Mouse (Mus musculus) spleen, adult 2 months (tissue): ENCODE measurements around the gene Kcnt1. TPM values are rescaled to one million over a fixed set of nuclear protein-coding genes. Genes with fewer than 3 reads are reported as not detected.

ENCODE experiments used
- DNase-seq, 2 experiments: peaks; one replicate each; pipeline versions ENCODE4 v3.0.0 to v3.0.0-alpha.2; 2012 to 2021; ENCODE audit warnings: low spot score in 2 of 2, low read depth in 1 of 2
- H3K27ac ChIP-seq: fragments of 200-500 bp; 2 replicates; pipeline ENCODE4 v1.5.1; 2012; ENCODE audit warnings: low read length, inconsistent platforms; ENCODE audit not compliant: insufficient read depth
- H3K27me3 ChIP-seq: fragments of 200-500 bp; 2 replicates; pipeline ENCODE4 v1.6.1; 2012; ENCODE audit warnings: mild to moderate bottlenecking, moderate library complexity, low read length, inconsistent platforms; ENCODE audit not compliant: control insufficient read depth, insufficient read depth
- H3K36me3 ChIP-seq: fragments of 200-500 bp; 2 replicates; pipeline ENCODE4 v1.6.1; 2012; ENCODE audit warnings: mild to moderate bottlenecking, low read length, inconsistent platforms; ENCODE audit not compliant: control insufficient read depth, insufficient read depth
- H3K4me1 ChIP-seq: fragments of 200-500 bp; 2 replicates; pipeline ENCODE4 v1.6.1; 2011; ENCODE audit warnings: inconsistent platforms; ENCODE audit not compliant: control insufficient read depth, insufficient read depth, insufficient read length
- H3K4me3 ChIP-seq: fragments of 200-500 bp; 2 replicates; pipeline ENCODE4 v1.5.1; 2011; ENCODE audit warnings: mild to moderate bottlenecking, inconsistent platforms; ENCODE audit not compliant: insufficient read depth, insufficient read length; ENCODE audit errors: extremely low read depth
- CTCF ChIP-seq: fragments of 200-500 bp; IDR thresholded peaks from 2 replicates; pipeline ENCODE4 v1.5.1; 2011; ENCODE audit warnings: mild to moderate bottlenecking, inconsistent platforms; ENCODE audit not compliant: insufficient read depth, insufficient read length, insufficient replicate concordance; ENCODE audit errors: extremely low read depth
- POLR2A ChIP-seq: fragments of 200-500 bp; IDR thresholded peaks from 2 replicates; pipeline ENCODE4 v1.6.1; 2011; ENCODE audit warnings: low read depth, low read length, inconsistent platforms
- WGBS: fragments of 180-500 bp; shearing (Covaris S2); methylation state at CpG from one replicate; pipeline ENCODE4 v1.1.7; 2018; 5-methylcytosine and 5-hydroxymethylcytosine counted together
- polyA plus RNA-seq: library from polyadenylated mRNA; depleted of rRNA; stranded (reverse); fragments of >200 nt; gene quantifications from 2 replicates; pipeline ENCODE4 v1.2.3, GENCODE M21; 2012

Kcnt1 gene
- polyA plus RNA-seq, 1 experiment = 0.40 TPM

GRCm38 (mm10) chr2:25842161-25842560 lies 21.4 kb upstream of the Kcnt1 start:
- TF ChIP-seq POLR2A (no peak), CTCF (no peak)
- H3K4me3 ChIP-seq = no peak overlapping the region
- DNase-seq = no peak
- H3K27ac ChIP-seq = no peak overlapping the region
- no peaks in the 10 kb centered on the region for H3K27me3 ChIP-seq
- WGBS = 68% methylated on average over 4 of the region's 4 CpGs
- H3K36me3 ChIP-seq = no peaks in the 10 kb centered on the region
- no peaks in the 10 kb centered on the region for H3K4me1 ChIP-seq

DNA sequence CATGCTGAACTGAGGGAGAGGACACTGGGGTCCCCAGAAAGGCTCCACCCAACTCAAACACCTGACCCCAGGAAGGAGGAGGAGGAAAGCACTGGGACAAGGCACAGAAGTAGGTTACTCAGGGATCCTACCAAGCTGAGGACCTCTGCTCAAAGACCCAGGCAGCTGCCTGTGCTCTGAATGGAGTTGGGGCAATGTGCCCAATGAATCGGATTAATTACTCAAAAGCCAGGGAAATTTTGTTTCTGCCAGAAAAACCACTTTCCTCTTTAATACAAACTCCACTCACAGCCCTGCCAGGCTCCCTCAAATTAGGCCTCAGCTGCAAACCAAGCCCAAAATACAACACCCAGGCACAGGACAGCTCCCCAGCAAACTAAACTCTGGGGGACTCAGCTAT lies 20.8 kb upstream of the Kcnt1 start:
- 84% methylated on average over 1 of the region's 1 CpGs for WGBS
- DNase-seq = no peak
- H3K27me3 ChIP-seq = no peaks in the 10 kb centered on the region
- H3K36me3 ChIP-seq = no peaks in the 10 kb centered on the region
- H3K27ac ChIP-seq = no peak overlapping the region
- no peaks in the 10 kb centered on the region for H3K4me1 ChIP-seq
- TF ChIP-seq POLR2A (no peak), CTCF (no peak)
- H3K4me3 ChIP-seq = no peak overlapping the region

DNA sequence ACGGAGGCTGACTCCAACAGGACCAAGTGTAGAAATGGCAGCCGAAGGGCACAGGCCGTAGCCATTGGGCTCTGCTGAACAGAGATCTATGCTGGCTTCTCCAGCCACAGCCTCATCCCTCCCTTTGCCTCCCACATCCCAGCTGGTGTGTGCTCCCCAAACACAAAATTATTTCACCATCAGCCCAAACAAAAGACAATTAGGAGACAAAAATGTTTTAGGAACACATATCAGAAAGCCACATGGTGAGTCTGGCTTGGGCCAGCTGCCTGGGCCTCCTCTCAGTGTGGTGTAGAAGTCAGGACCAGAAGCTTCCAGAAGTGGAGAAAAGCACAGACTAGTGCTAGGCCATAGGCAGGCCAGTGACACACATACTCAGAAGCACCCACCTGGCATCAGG lies 19.4 kb upstream of the Kcnt1 start:
- H3K27ac ChIP-seq = no peak overlapping the region
- TF ChIP-seq CTCF (no peak), POLR2A (no peak)
- no peaks in the 10 kb centered on the region for H3K27me3 ChIP-seq
- H3K4me3 ChIP-seq = no peak overlapping the region
- H3K4me1 ChIP-seq = no peaks in the 10 kb centered on the region
- DNase-seq = no peak
- no peaks in the 10 kb centered on the region for H3K36me3 ChIP-seq
- WGBS = 90% methylated on average over 3 of the region's 3 CpGs

DNA sequence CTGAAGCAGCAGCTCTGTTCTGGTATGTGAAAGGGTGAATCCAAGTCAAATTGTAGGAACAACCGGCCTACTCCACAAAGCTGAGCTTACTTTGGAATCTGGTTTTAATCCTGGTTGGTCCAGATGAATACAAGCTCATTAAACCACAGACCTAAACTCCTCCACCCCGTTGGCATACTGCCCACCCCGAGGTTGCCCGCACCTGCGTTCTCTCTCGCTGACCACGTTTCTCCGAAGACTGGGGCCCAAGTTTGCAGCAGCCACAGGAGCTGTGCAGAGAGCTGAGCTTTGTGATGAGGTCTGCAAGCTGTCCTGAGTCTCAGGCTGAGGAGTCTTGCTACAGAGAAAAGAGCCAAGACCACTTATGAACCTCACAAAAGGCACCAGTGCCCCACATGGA lies 17.0 kb upstream of the Kcnt1 start:
- no peak overlapping the region for H3K4me3 ChIP-seq
- no peaks in the 10 kb centered on the region for H3K36me3 ChIP-seq
- TF ChIP-seq CTCF (no peak), POLR2A (no peak)
- DNase-seq = no peak
- no peaks in the 10 kb centered on the region for H3K27me3 ChIP-seq
- no peaks in the 10 kb centered on the region for H3K4me1 ChIP-seq
- 30% methylated on average over 8 of the region's 8 CpGs for WGBS
- no peak overlapping the region for H3K27ac ChIP-seq

- DNase-seq = no peak
- no peak within 1 kb of the TSS for H3K27ac ChIP-seq
- no peak within 1 kb of the TSS for H3K4me3 ChIP-seq
- WGBS = 85% methylated on average over 15 of the region's 16 CpGs
- no peaks in the 10 kb centered on the region for H3K36me3 ChIP-seq
- no peaks in the 10 kb centered on the region for H3K4me1 ChIP-seq
- no peaks in the 10 kb centered on the region for H3K27me3 ChIP-seq
- TF ChIP-seq POLR2A (no peak), CTCF (no peak)
These were observed 16.3 kb upstream of the Kcnt1 start, which contains the start of gene Sohlh1 for GRCm38 (mm10) chr2:25847226-25847625. TSS of gene Sohlh1 (minus strand) at chr2:25847248.

DNA sequence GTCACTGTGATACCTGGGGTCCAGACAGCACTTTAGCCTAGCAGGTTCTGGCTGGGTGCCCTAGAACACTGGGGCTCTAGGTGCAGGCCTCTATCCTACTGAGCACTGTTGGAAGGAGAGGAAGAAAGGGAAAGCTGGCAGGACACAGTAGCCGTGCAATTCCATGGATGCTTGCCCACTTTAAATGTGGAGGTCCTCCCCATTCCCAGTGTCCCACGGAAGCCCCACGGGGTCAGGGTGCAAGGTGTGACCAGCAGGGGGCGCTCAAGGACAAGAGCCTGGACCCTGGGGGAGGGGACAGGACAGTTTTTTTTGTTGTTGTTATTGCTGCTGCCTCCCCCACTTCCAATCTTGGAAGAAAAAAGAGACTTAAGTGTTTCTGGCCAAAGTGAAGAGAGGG lies 13.2 kb upstream of the Kcnt1 start:
- Histone ChIP-seq H3K4me1 (peaks cover 3% of the 10 kb centered on the region; the same call in 1 of the 2 replicates), H3K36me3 (no peaks in the 10 kb centered on the region), H3K27me3 (no peaks in the 10 kb centered on the region), H3K4me3 (no peak overlapping the region), H3K27ac (no peak overlapping the region)
- DNase-seq = peak in 1 of 2 experiments; percentile 45
- 15% methylated on average over 4 of the region's 4 CpGs for WGBS
- TF ChIP-seq CTCF (peak; percentile 83), POLR2A (no peak)

DNA sequence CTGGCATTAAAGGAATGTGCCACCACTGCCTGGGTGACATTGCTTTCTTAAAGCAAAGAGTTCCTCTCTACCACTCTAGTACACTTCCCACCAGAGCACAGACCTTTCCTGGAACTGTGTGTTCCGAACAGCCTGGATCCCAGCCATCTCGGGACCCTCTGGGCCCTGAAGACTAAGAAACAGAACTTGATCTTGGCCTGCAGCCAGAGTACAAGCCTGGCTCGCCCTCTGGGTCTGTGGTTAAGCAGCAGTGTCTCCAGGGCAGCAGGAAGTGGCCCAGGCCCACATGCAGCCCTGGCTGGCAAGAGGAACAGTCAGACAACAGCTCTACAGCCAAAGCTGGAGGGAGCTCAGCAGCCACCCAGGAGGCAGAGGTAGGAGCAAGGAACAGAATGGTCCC lies 10.9 kb upstream of the Kcnt1 start:
- peak in 1 of 2 experiments; percentile 13 for DNase-seq
- Histone ChIP-seq H3K27me3 (no peaks in the 10 kb centered on the region), H3K4me1 (peaks cover 3% of the 10 kb centered on the region; the same call in 1 of the 2 replicates), H3K4me3 (no peak overlapping the region), H3K36me3 (no peaks in the 10 kb centered on the region), H3K27ac (no peak overlapping the region)
- TF ChIP-seq CTCF (no peak), POLR2A (no peak)
- 15% methylated on average over 3 of the region's 3 CpGs for WGBS
